Mouse (Mus musculus) adrenal gland, adult 8-10 months (tissue): ENCODE data around the gene Olfr294. TPM values are rescaled to one million over a fixed set of nuclear protein-coding genes. Genes with fewer than 3 reads are reported as not detected.

Experiments
- DNase-seq: peaks from one replicate; pipeline ENCODE4 v3.0.0; 2022
- total RNA-seq, 4 experiments: library from RNA; stranded (reverse); gene quantifications; 2 replicates each; pipeline ENCODE4 v1.2.4; 2022

Gene Olfr294
- not detected for total RNA-seq

- DNase-seq, result no peak
These were observed at the start of gene Olfr294 for GRCm38 (mm10) chr7:86616543-86616942. Olfr294 (minus strand) TSS chr7:86616643.

GRCm38 (mm10) chr7:86648761-86649160, 32.3 kb upstream of the Olfr294 start, which contains the start of gene Olfr293:
Olfr293 (plus strand) TSS chr7:86649061.
- no peak for DNase-seq

GRCm38 (mm10) chr7:86583562-86583961, 32.9 kb downstream of the Olfr294 start, which contains the start of gene Olfr295:
Olfr295 (plus strand) TSS chr7:86583862.
- DNase-seq, result no peak

Other genes with a start within 250 kb of the Olfr294 start
- gene Olfr305, start 249.7 kb downstream of the Olfr294 start, total RNA-seq, result not detected
- gene Olfr304, start 230.0 kb downstream of the Olfr294 start, total RNA-seq, result not detected
- not detected for gene Olfr303, start 218.9 kb downstream of the Olfr294 start, total RNA-seq
- not detected for gene Olfr301, start 212.8 kb downstream of the Olfr294 start, total RNA-seq
- not detected for gene Olfr299, start 156.7 kb downstream of the Olfr294 start, total RNA-seq
- not detected for gene Olfr298, start 124.2 kb downstream of the Olfr294 start, total RNA-seq
- gene Olfr297, start 96.7 kb downstream of the Olfr294 start, total RNA-seq, result not detected
- gene Olfr295, start 32.8 kb downstream of the Olfr294 start, total RNA-seq, result not detected
- not detected for gene Olfr293, start 32.4 kb upstream of the Olfr294 start, total RNA-seq
- not detected for gene Olfr292, start 71.7 kb upstream of the Olfr294 start, total RNA-seq
- 1 to 10 TPM; 1.2 to 2.8 (median 1.9) TPM for gene Folh1, start 159.3 kb upstream of the Olfr294 start, total RNA-seq
- gene Vmn2r77, start 178.4 kb upstream of the Olfr294 start, total RNA-seq, result not detected